Mouse (Mus musculus): ENCODE results near the gene Tmem25. TPM values are rescaled to one million over a fixed set of nuclear protein-coding genes. Genes with fewer than 3 reads are reported as not detected.
A peak's percentile ranks its signal among the peaks of the same experiment; 100 is the strongest.

Tmem25 gene
- polyA plus RNA-seq, 1 experiment from 2014 or later, result 2.5 TPM

GRCm38 (mm10) chr9:44810316-44810715, 11.2 kb upstream of the Tmem25 start:
- Histone ChIP-seq H3K9ac (no peak overlapping the region), H3K9me3 (replicated peaks) (no peaks in the 10 kb centered on the region), H3K27ac (replicated peaks) (no peak overlapping the region), H3K27me3 (no peaks in the 10 kb centered on the region), H3K4me1 (no peaks in the 10 kb centered on the region), H3K4me3 (replicated peaks) (no peak overlapping the region), H3K36me3 (peaks cover 96% of the 10 kb centered on the region), H3K4me2 (replicated peaks) (no peak overlapping the region)
- ATAC-seq (ENCODE audit: insufficient number of reproducible peaks, low FRiP score, low TSS enrichment, low read depth), result no peak
- 81% methylated on average over 10 of the region's 10 CpGs for WGBS

GRCm38 (mm10) chr9:44807778-44808177, 8.7 kb upstream of the Tmem25 start:
- no peak overlapping the region for H3K9ac ChIP-seq
- no peak overlapping the region for H3K4me2 ChIP-seq (replicated peaks)
- no peaks in the 10 kb centered on the region for H3K27me3 ChIP-seq
- WGBS, result 90% methylated on average over 10 of the region's 10 CpGs
- H3K9me3 ChIP-seq (replicated peaks), result no peaks in the 10 kb centered on the region
- H3K27ac ChIP-seq (replicated peaks), result no peak overlapping the region
- H3K4me1 ChIP-seq, result no peaks in the 10 kb centered on the region
- no peak overlapping the region for H3K4me3 ChIP-seq (replicated peaks)
- no peak for ATAC-seq (ENCODE audit: insufficient number of reproducible peaks, low FRiP score, low TSS enrichment, low read depth)
- H3K36me3 ChIP-seq, result peaks cover 79% of the 10 kb centered on the region

GRCm38 (mm10) chr9:44807141-44807540, 8.0 kb upstream of the Tmem25 start:
- 60% methylated on average over 5 of the region's 5 CpGs for WGBS
- Histone ChIP-seq H3K9ac (no peak overlapping the region), H3K27me3 (no peaks in the 10 kb centered on the region), H3K4me2 (replicated peaks) (no peak overlapping the region), H3K4me3 (replicated peaks) (no peak overlapping the region), H3K36me3 (peaks cover 74% of the 10 kb centered on the region), H3K4me1 (no peaks in the 10 kb centered on the region), H3K27ac (replicated peaks) (no peak overlapping the region), H3K9me3 (replicated peaks) (no peaks in the 10 kb centered on the region)
- ATAC-seq (ENCODE audit: insufficient number of reproducible peaks, low FRiP score, low TSS enrichment, low read depth), result no peak

- H3K27ac ChIP-seq (replicated peaks), result no peak overlapping the region
- no peaks in the 10 kb centered on the region for H3K4me1 ChIP-seq
- H3K27me3 ChIP-seq, result 0 out of 2 replicates have a peak, but pooled peaks cover 3% of the 10 kb centered on the region
- H3K9me3 ChIP-seq (replicated peaks), result no peaks in the 10 kb centered on the region
- no peak overlapping the region for H3K4me2 ChIP-seq (replicated peaks)
- no peak overlapping the region for H3K9ac ChIP-seq
- H3K36me3 ChIP-seq, result peaks cover 58% of the 10 kb centered on the region
- 93% methylated on average over 5 of the region's 5 CpGs for WGBS
- H3K4me3 ChIP-seq (replicated peaks), result no peak overlapping the region
- no peak for ATAC-seq (ENCODE audit: insufficient number of reproducible peaks, low FRiP score, low TSS enrichment, low read depth)
Observed at GRCm38 (mm10) chr9:44805536-44805935, 6.4 kb upstream of the Tmem25 start.

- Histone ChIP-seq H3K4me1 (peaks cover 7% of the 10 kb centered on the region), H3K9me3 (replicated peaks) (no peaks in the 10 kb centered on the region), H3K9ac (no peak overlapping the region), H3K27me3 (0 out of 2 replicates have a peak, but pooled peaks cover 3% of the 10 kb centered on the region), H3K36me3 (peaks cover 50% of the 10 kb centered on the region), H3K4me2 (replicated peaks) (no peak overlapping the region), H3K27ac (replicated peaks) (no peak overlapping the region), H3K4me3 (replicated peaks) (no peak overlapping the region)
- no peak for ATAC-seq (ENCODE audit: insufficient number of reproducible peaks, low FRiP score, low TSS enrichment, low read depth)
- WGBS, result 87% methylated on average over 10 of the region's 10 CpGs
Observed at GRCm38 (mm10) chr9:44804678-44805077, 5.6 kb upstream of the Tmem25 start.

GRCm38 (mm10) chr9:44802808-44803450, 3.8 kb upstream of the Tmem25 start, which contains the start of gene Ttc36:
Gene Ttc36 (minus strand): TSS chr9:44803072.
- Histone ChIP-seq H3K4me3 (replicated peaks) (no peak within 1 kb of the TSS), H3K4me2 (replicated peaks) (no peak within 1 kb of the TSS), H3K9ac (no peak within 1 kb of the TSS), H3K27me3 (peaks cover 14% of the 10 kb centered on the region), H3K36me3 (peaks cover 32% of the 10 kb centered on the region), H3K4me1 (peaks cover 21% of the 10 kb centered on the region), H3K9me3 (replicated peaks) (no peaks in the 10 kb centered on the region), H3K27ac (replicated peaks) (no peak within 1 kb of the TSS)
- WGBS, result 68% methylated on average over 4 of the region's 4 CpGs
- ATAC-seq (ENCODE audit: insufficient number of reproducible peaks, low FRiP score, low TSS enrichment, low read depth), result no peak

GRCm38 (mm10) chr9:44801669-44802068, 2.6 kb upstream of the Tmem25 start:
- peaks cover 21% of the 10 kb centered on the region for H3K4me1 ChIP-seq
- peaks cover 20% of the 10 kb centered on the region for H3K36me3 ChIP-seq
- no peak for ATAC-seq (ENCODE audit: insufficient number of reproducible peaks, low FRiP score, low TSS enrichment, low read depth)
- H3K9ac ChIP-seq, result no peak overlapping the region
- no peak overlapping the region for H3K27ac ChIP-seq (replicated peaks)
- WGBS, result 68% methylated on average over 6 of the region's 6 CpGs
- no peaks in the 10 kb centered on the region for H3K9me3 ChIP-seq (replicated peaks)
- no peak overlapping the region for H3K4me3 ChIP-seq (replicated peaks)
- no peak overlapping the region for H3K4me2 ChIP-seq (replicated peaks)
- peaks cover 16% of the 10 kb centered on the region for H3K27me3 ChIP-seq

GRCm38 (mm10) chr9:44799958-44800324, 834 bp upstream of the Tmem25 start:
- no peaks in the 10 kb centered on the region for H3K9me3 ChIP-seq (replicated peaks)
- H3K4me3 ChIP-seq (replicated peaks), result peak overlapping the region; percentile 61
- H3K9ac ChIP-seq, result no peak overlapping the region
- no peak for ATAC-seq (ENCODE audit: insufficient number of reproducible peaks, low FRiP score, low TSS enrichment, low read depth)
- H3K4me2 ChIP-seq (replicated peaks), result peak overlapping the region; percentile 98
- WGBS, result 37% methylated on average over 9 of the region's 9 CpGs
- no peak overlapping the region for H3K27ac ChIP-seq (replicated peaks)
- H3K4me1 ChIP-seq, result peaks cover 21% of the 10 kb centered on the region
- peaks cover 5% of the 10 kb centered on the region for H3K36me3 ChIP-seq
- peaks cover 18% of the 10 kb centered on the region for H3K27me3 ChIP-seq

- Histone ChIP-seq H3K4me3 (replicated peaks) (0 out of 2 replicates have a peak overlapping the region, but pooled peaks have one; percentile 61), H3K9ac (no peak overlapping the region), H3K36me3 (no peaks in the 10 kb centered on the region), H3K4me1 (peaks cover 21% of the 10 kb centered on the region), H3K27me3 (peaks cover 18% of the 10 kb centered on the region), H3K4me2 (replicated peaks) (peak overlapping the region; percentile 98), H3K9me3 (replicated peaks) (no peaks in the 10 kb centered on the region), H3K27ac (replicated peaks) (no peak overlapping the region)
- 46% methylated on average over 7 of the region's 7 CpGs for WGBS
- ATAC-seq (ENCODE audit: insufficient number of reproducible peaks, low FRiP score, low TSS enrichment, low read depth), result no peak
Observed at GRCm38 (mm10) chr9:44798298-44798697, 809 bp downstream of the Tmem25 start.

- no peak overlapping the region for H3K4me3 ChIP-seq (replicated peaks)
- ATAC-seq (ENCODE audit: insufficient number of reproducible peaks, low FRiP score, low TSS enrichment, low read depth), result 0 out of 2 replicates have a peak, but pooled peaks have one; percentile 46
- peaks cover 44% of the 10 kb centered on the region for H3K36me3 ChIP-seq
- H3K4me1 ChIP-seq, result 0 out of 2 replicates have a peak, but pooled peaks cover 4% of the 10 kb centered on the region
- H3K9ac ChIP-seq, result no peak overlapping the region
- no peak overlapping the region; the same call in 1 of the 2 replicates for H3K27ac ChIP-seq (replicated peaks)
- no peaks in the 10 kb centered on the region for H3K9me3 ChIP-seq (replicated peaks)
- H3K4me2 ChIP-seq (replicated peaks), result no peak overlapping the region
- 53% methylated on average over 9 of the region's 9 CpGs for WGBS
- peaks cover 3% of the 10 kb centered on the region for H3K27me3 ChIP-seq
Observed at GRCm38 (mm10) chr9:44792842-44793241, 6.3 kb downstream of the Tmem25 start.

GRCm38 (mm10) chr9:44772750-44773651, 26.1 kb downstream of the Tmem25 start:
- peak overlapping the region; percentile 76 for H3K4me2 ChIP-seq (replicated peaks)
- H3K4me3 ChIP-seq (replicated peaks), result peak overlapping the region; percentile 61
- H3K36me3 ChIP-seq, result peaks cover 23% of the 10 kb centered on the region; the same call in 1 of the 2 replicates
- under 1% methylated on average over 41 of the region's 41 CpGs for WGBS
- H3K9ac ChIP-seq, result peak overlapping the region; percentile 53
- no peaks in the 10 kb centered on the region for H3K9me3 ChIP-seq (replicated peaks)
- peak overlapping the region; percentile 85 for H3K27ac ChIP-seq (replicated peaks)
- H3K4me1 ChIP-seq, result peaks cover 8% of the 10 kb centered on the region
- H3K27me3 ChIP-seq, result no peaks in the 10 kb centered on the region
- ATAC-seq (ENCODE audit: insufficient number of reproducible peaks, low FRiP score, low TSS enrichment, low read depth), result peak; percentile 97
